Mouse (Mus musculus) embryonic facial prominence, embryonic 14.5 days (tissue): ENCODE results near the gene Ppp1r9a. TPM values are rescaled to one million over a fixed set of nuclear protein-coding genes. Genes with fewer than 3 reads are reported as not detected.

Experiments used
- ATAC-seq: fragments of 200-750 bp; cut with Nextera tagmentation; 2 replicates; pipeline ENCODE4 v1.8.0; 2017; ENCODE audit warnings: low read depth, moderate number of reproducible peaks, moderate TSS enrichment
- DNase-seq: peaks from one replicate; pipeline ENCODE4 v3.0.0-alpha.2; 2015; ENCODE audit warnings: low spot score
- H3K27ac ChIP-seq: fragments of 300-500 bp; sonication (generic); replicated peaks from 2 replicates; pipeline ENCODE4 v1.5.1; 2014; ENCODE audit warnings: low read depth, mild to moderate bottlenecking, low read length, moderate library complexity
- H3K27me3 ChIP-seq: fragments of 300-500 bp; sonication (generic); replicated peaks from 2 replicates; pipeline ENCODE4 v1.6.1; 2014; ENCODE audit warnings: low read length; ENCODE audit not compliant: control insufficient read depth, insufficient read depth
- H3K36me3 ChIP-seq: fragments of 300-500 bp; sonication (generic); 2 replicates; pipeline ENCODE4 v1.6.1; 2014; ENCODE audit warnings: low read length, mixed read lengths; ENCODE audit not compliant: control insufficient read depth, insufficient read depth
- H3K4me1 ChIP-seq: fragments of 300-500 bp; sonication (generic); 2 replicates; pipeline ENCODE4 v1.6.1; 2014; ENCODE audit warnings: antibody characterized with exemption, low read length; ENCODE audit not compliant: control insufficient read depth, insufficient read depth
- H3K4me2 ChIP-seq: fragments of 300-500 bp; sonication (generic); 2 replicates; pipeline ENCODE4 v1.6.1; 2014; ENCODE audit warnings: low read depth, mild to moderate bottlenecking, low read length, moderate library complexity, mixed read lengths
- H3K4me3 ChIP-seq: fragments of 300-500 bp; sonication (generic); 2 replicates; pipeline ENCODE4 v1.5.1; 2014; ENCODE audit warnings: low read depth, mild to moderate bottlenecking, low read length
- H3K9ac ChIP-seq: fragments of 300-500 bp; sonication (generic); 2 replicates; pipeline ENCODE4 v1.6.1; 2014; ENCODE audit warnings: low read depth, mild to moderate bottlenecking, low read length, moderate library complexity, mixed read lengths
- H3K9me3 ChIP-seq: fragments of 300-500 bp; sonication (generic); 2 replicates; pipeline ENCODE4 v1.6.1; 2016; ENCODE audit warnings: low read length; ENCODE audit not compliant: control insufficient read depth
- WGBS: fragments of 180-500 bp; shearing (Covaris S2); extraction: QIAGEN DNeasy Blood & Tissue Kit; methylation state at CpG from one replicate; pipeline ENCODE4 v1.1.7; 2014; 5-methylcytosine and 5-hydroxymethylcytosine counted together
- polyA plus RNA-seq: library from polyadenylated mRNA; unstranded; fragments of >200 nt; fragmentation: Nextera tagmentation; extraction: Ambion mirVana; gene quantifications from 2 replicates; pipeline ENCODE4 v1.2.1, GENCODE M21; 2014

The Ppp1r9a gene
- polyA plus RNA-seq, 1 experiment from 2014 or later: 17.1 TPM

- no peak for ATAC-seq
- WGBS: 90% methylated on average over 4 of the region's 4 CpGs
- Histone ChIP-seq H3K4me2 (no peak overlapping the region), H3K36me3 (no peaks in the 10 kb centered on the region), H3K4me3 (no peak overlapping the region), H3K9me3 (0 out of 2 replicates have a peak, but pooled peaks cover 4% of the 10 kb centered on the region), H3K9ac (no peak overlapping the region), H3K27me3 (no peaks in the 10 kb centered on the region), H3K27ac (no peak overlapping the region), H3K4me1 (peaks cover 3% of the 10 kb centered on the region)
- no peak for DNase-seq
Measured at GRCm38 (mm10) chr6:4967236-4967635, 64.5 kb downstream of the Ppp1r9a start.

- Histone ChIP-seq H3K36me3 (no peaks in the 10 kb centered on the region), H3K27ac (no peak overlapping the region; the same call in 1 of the 2 replicates), H3K27me3 (no peaks in the 10 kb centered on the region), H3K4me3 (no peak overlapping the region), H3K9ac (no peak overlapping the region), H3K4me2 (no peak overlapping the region), H3K4me1 (peaks cover 8% of the 10 kb centered on the region), H3K9me3 (0 out of 2 replicates have a peak, but pooled peaks cover 4% of the 10 kb centered on the region)
- WGBS: 75% methylated on average over 9 of the region's 9 CpGs
- ATAC-seq: no peak
- no peak for DNase-seq
Measured at GRCm38 (mm10) chr6:4971229-4971628, 68.5 kb downstream of the Ppp1r9a start.

GRCm38 (mm10) chr6:4972808-4973207, 70.1 kb downstream of the Ppp1r9a start:
- no peak overlapping the region for H3K27ac ChIP-seq
- no peaks in the 10 kb centered on the region for H3K36me3 ChIP-seq
- ATAC-seq (peak; percentile 67; the same call in 1 of the 2 replicates), DNase-seq (peak; percentile 49)
- H3K9me3 ChIP-seq: 0 out of 2 replicates have a peak, but pooled peaks cover 4% of the 10 kb centered on the region
- 51% methylated on average over 6 of the region's 6 CpGs for WGBS
- H3K4me2 ChIP-seq: no peak overlapping the region
- H3K4me3 ChIP-seq: no peak overlapping the region
- no peak overlapping the region for H3K9ac ChIP-seq
- no peaks in the 10 kb centered on the region for H3K27me3 ChIP-seq
- peaks cover 8% of the 10 kb centered on the region for H3K4me1 ChIP-seq

GRCm38 (mm10) chr6:4973337-4973736, 70.6 kb downstream of the Ppp1r9a start:
- H3K4me1 ChIP-seq: peaks cover 8% of the 10 kb centered on the region
- no peak overlapping the region for H3K27ac ChIP-seq
- H3K36me3 ChIP-seq: no peaks in the 10 kb centered on the region
- no peaks in the 10 kb centered on the region for H3K27me3 ChIP-seq
- WGBS: 86% methylated on average over 10 of the region's 10 CpGs
- no peak overlapping the region for H3K9ac ChIP-seq
- H3K4me3 ChIP-seq: no peak overlapping the region
- 0 out of 2 replicates have a peak, but pooled peaks cover 2% of the 10 kb centered on the region for H3K9me3 ChIP-seq
- DNase-seq: no peak
- H3K4me2 ChIP-seq: no peak overlapping the region
- no peak for ATAC-seq

- no peaks in the 10 kb centered on the region for H3K9me3 ChIP-seq
- no peaks in the 10 kb centered on the region for H3K36me3 ChIP-seq
- ATAC-seq (no peak), DNase-seq (no peak)
- WGBS: 84% methylated on average over 4 of the region's 4 CpGs
- H3K4me3 ChIP-seq: no peak overlapping the region
- H3K27ac ChIP-seq: no peak overlapping the region
- peaks cover 3% of the 10 kb centered on the region; the same call in 1 of the 2 replicates for H3K4me1 ChIP-seq
- no peak overlapping the region for H3K9ac ChIP-seq
- H3K4me2 ChIP-seq: no peak overlapping the region
- H3K27me3 ChIP-seq: no peaks in the 10 kb centered on the region
Measured at GRCm38 (mm10) chr6:4977515-4977914, 74.8 kb downstream of the Ppp1r9a start.

- Histone ChIP-seq H3K4me2 (no peak overlapping the region), H3K27ac (no peak overlapping the region), H3K36me3 (no peaks in the 10 kb centered on the region), H3K9me3 (no peaks in the 10 kb centered on the region), H3K9ac (no peak overlapping the region), H3K27me3 (no peaks in the 10 kb centered on the region), H3K4me1 (no peaks in the 10 kb centered on the region), H3K4me3 (no peak overlapping the region)
- 92% methylated on average over 2 of the region's 2 CpGs for WGBS
- DNase-seq (no peak), ATAC-seq (no peak)
Measured at GRCm38 (mm10) chr6:4978249-4978648, 75.5 kb downstream of the Ppp1r9a start.

- ATAC-seq (no peak), DNase-seq (no peak)
- Histone ChIP-seq H3K27me3 (no peaks in the 10 kb centered on the region), H3K4me2 (no peak overlapping the region), H3K9ac (no peak overlapping the region), H3K9me3 (no peaks in the 10 kb centered on the region), H3K36me3 (no peaks in the 10 kb centered on the region), H3K27ac (no peak overlapping the region), H3K4me3 (no peak overlapping the region), H3K4me1 (no peaks in the 10 kb centered on the region)
Measured at GRCm38 (mm10) chr6:4978897-4979296, 76.2 kb downstream of the Ppp1r9a start.

GRCm38 (mm10) chr6:4980113-4980512, 77.4 kb downstream of the Ppp1r9a start:
- Histone ChIP-seq H3K4me3 (no peak overlapping the region), H3K27me3 (no peaks in the 10 kb centered on the region), H3K27ac (no peak overlapping the region), H3K4me2 (no peak overlapping the region), H3K9me3 (no peaks in the 10 kb centered on the region), H3K36me3 (no peaks in the 10 kb centered on the region), H3K4me1 (no peaks in the 10 kb centered on the region), H3K9ac (no peak overlapping the region)
- WGBS: 84% methylated on average over 3 of the region's 3 CpGs
- DNase-seq (no peak), ATAC-seq (no peak)

GRCm38 (mm10) chr6:4982686-4983162, 80.0 kb downstream of the Ppp1r9a start:
- H3K4me2 ChIP-seq: no peak overlapping the region
- WGBS: 39% methylated on average over 9 of the region's 9 CpGs
- H3K27me3 ChIP-seq: no peaks in the 10 kb centered on the region
- H3K4me3 ChIP-seq: no peak overlapping the region
- no peaks in the 10 kb centered on the region for H3K9me3 ChIP-seq
- no peak overlapping the region for H3K9ac ChIP-seq
- H3K27ac ChIP-seq: no peak overlapping the region
- H3K4me1 ChIP-seq: no peaks in the 10 kb centered on the region
- ATAC-seq (peak; percentile 67), DNase-seq (peak; percentile 72)
- no peaks in the 10 kb centered on the region for H3K36me3 ChIP-seq
